Mouse (Mus musculus): Measurements from ENCODE around the gene Pigg. TPM values are rescaled to one million over a fixed set of nuclear protein-coding genes. Genes with fewer than 3 reads are reported as not detected.
A peak's percentile ranks its signal among the peaks of the same experiment; 100 is the strongest.

Pigg gene
- total and polyA plus RNA-seq, 3 experiments: 6.7 to 11.2 TPM; not detected in 1

- Histone ChIP-seq H3K4me1 (ENCODE audit: control insufficient read depth in 1 of 2, insufficient read depth in 2 of 2, low read length in 2 of 2) (peaks cover 7 to 15% of the 10 kb centered on the region in 2 experiments), H3K79me2 (ENCODE audit: control insufficient read depth, insufficient read depth, low read length, poor library complexity) (peaks cover 29% of the 10 kb centered on the region), H3K9me3 (replicated peaks; ENCODE audit: insufficient read depth, low read length) (no peaks in the 10 kb centered on the region), H3K27me3 (ENCODE audit: control insufficient read depth in 1 of 2, insufficient read depth in 2 of 2, low read length in 2 of 2) (no peaks in the 10 kb centered on the region), H3K27ac (ENCODE audit: control insufficient read depth, low read depth, low read length) (no peak overlapping the region), H3K36me3 (ENCODE audit: control insufficient read depth in 1 of 2, insufficient read depth in 2 of 2, low read length in 2 of 2) (peaks cover 0 to 18% of the 10 kb centered on the region in 2 experiments; a peak in 2 of 4 replicates), H3K9ac (ENCODE audit: control insufficient read depth, low read depth, low read length, poor library complexity, severe bottlenecking) (no peak overlapping the region), H3K4me3 (ENCODE audit: control insufficient read depth in 1 of 2, insufficient read depth in 1 of 2, low read depth in 2 of 2, low read length in 2 of 2) (no peak overlapping the region)
- no peak for TF ChIP-seq SIN3A (IDR thresholded peaks at IDR 0.05; ENCODE audit: low read length)
- no peak for TF ChIP-seq ZMIZ1 (IDR thresholded peaks at IDR 0.05; ENCODE audit: low read depth, low read length)
- TF ChIP-seq MAFK (IDR thresholded peaks at IDR 0.05; ENCODE audit: borderline replicate concordance, low read depth, low read length): no peak
- no peak for TF ChIP-seq ELF1 (IDR thresholded peaks at IDR 0.05; ENCODE audit: low read depth, low read length)
- TF ChIP-seq MEF2A (IDR thresholded peaks at IDR 0.05; ENCODE audit: extremely low read depth, insufficient replicate concordance, low read depth, low read length, poor library complexity, severe bottlenecking): no peak
- peak; percentile 54 for TF ChIP-seq TAL1 (IDR thresholded peaks at IDR 0.05; ENCODE audit: low read length)
- TF ChIP-seq NRF1 (IDR thresholded peaks at IDR 0.05; ENCODE audit: insufficient read depth, low read depth, low read length, poor library complexity, severe bottlenecking): no peak
- DNase-seq (ENCODE audit: low read depth, low spot score): no peak
Measured at GRCm38 (mm10) chr5:108266990-108267389, 45.4 kb upstream of the Pigg start.

GRCm38 (mm10) chr5:108268127-108269062 is 44.0 kb upstream of the Pigg start, which contains the start of gene Dr1:
Gene Dr1, plus strand, starts transcription at chr5:108268897.
- H3K79me2 ChIP-seq (ENCODE audit: control insufficient read depth, insufficient read depth, low read length, poor library complexity): peaks cover 41% of the 10 kb centered on the region
- TF ChIP-seq POLR2A (IDR thresholded peaks at IDR 0.05; ENCODE audit: control insufficient read depth in 1 of 2, insufficient read depth in 1 of 2, low read depth in 1 of 2, low read length in 2 of 2, poor library complexity in 1 of 2) (peak; percentile 79 to 93; a peak in 3 of 4 replicates), TBP (IDR thresholded peaks at IDR 0.05; ENCODE audit: low read depth, low read length) (peak; percentile 67), MXI1 (IDR thresholded peaks at IDR 0.05; ENCODE audit: low read depth, low read length) (peak; percentile 97), BHLHE40 (IDR thresholded peaks at IDR 0.05; ENCODE audit: borderline replicate concordance, low read depth, low read length) (0 out of 2 replicates have a peak, but pooled peaks have one; percentile 32), RCOR1 (IDR thresholded peaks at IDR 0.05; ENCODE audit: low read depth, low read length) (peak; percentile 35; the same call in 1 of the 2 replicates), NELFE (IDR thresholded peaks at IDR 0.05; ENCODE audit: low read depth, low read length) (peak; percentile 95), ELF1 (IDR thresholded peaks at IDR 0.05; ENCODE audit: low read depth, low read length) (peak; percentile 82), GABPA (IDR thresholded peaks at IDR 0.05; ENCODE audit: low read depth, low read length) (no peak), KAT2A (conservative IDR thresholded peaks at IDR 0.05; ENCODE audit: low read depth, low read length) (peak; percentile 15), POLR2AphosphoS5 (IDR thresholded peaks at IDR 0.05; ENCODE audit: borderline replicate concordance, low read depth, low read length) (no peak), SMC3 (IDR thresholded peaks at IDR 0.05; ENCODE audit: low read depth, low read length) (no peak), MAFK (IDR thresholded peaks at IDR 0.05; ENCODE audit: borderline replicate concordance, low read depth, low read length) (no peak), E2F4 (IDR thresholded peaks at IDR 0.05; ENCODE audit: borderline replicate concordance, low read depth, low read length) (no peak), POLR2AphosphoS2 (IDR thresholded peaks at IDR 0.05; ENCODE audit: low read length) (peak; percentile 79; the same call in 1 of the 2 replicates), CHD2 (IDR thresholded peaks at IDR 0.05; ENCODE audit: low read length) (no peak; the same call in 1 of the 2 replicates), ZNF384 (IDR thresholded peaks at IDR 0.05; ENCODE audit: low read depth, low read length) (peak; percentile 86), CHD1 (IDR thresholded peaks at IDR 0.05; ENCODE audit: low read depth, low read length) (no peak; the same call in 1 of the 2 replicates), USF1 (IDR thresholded peaks at IDR 0.05; ENCODE audit: low read depth, low read length) (peak; percentile 70), MYC (IDR thresholded peaks at IDR 0.05; ENCODE audit: low read depth, low read length) (peak; percentile 95), UBTF (IDR thresholded peaks at IDR 0.05; ENCODE audit: borderline replicate concordance, insufficient read depth, low read depth, low read length) (no peak; the same call in 1 of the 2 replicates), ZMIZ1 (IDR thresholded peaks at IDR 0.05; ENCODE audit: low read depth, low read length) (peak; percentile 84; the same call in 1 of the 2 replicates), MAX (IDR thresholded peaks at IDR 0.05; ENCODE audit: low read length) (peak; percentile 93), RAD21 (IDR thresholded peaks at IDR 0.05; ENCODE audit: low read depth, low read length) (no peak), TCF12 (IDR thresholded peaks at IDR 0.05; ENCODE audit: low read depth, low read length) (peak; percentile 49)

More at GRCm38 (mm10) chr5:108268127-108269062, 44.0 kb upstream of the Pigg start, which contains the start of gene Dr1:
- Histone ChIP-seq H3K27me3 (ENCODE audit: control insufficient read depth in 1 of 2, insufficient read depth in 2 of 2, low read length in 2 of 2) (no peaks in the 10 kb centered on the region), H3K36me3 (ENCODE audit: control insufficient read depth in 1 of 2, insufficient read depth in 2 of 2, low read length in 2 of 2) (peaks cover 0 to 24% of the 10 kb centered on the region in 2 experiments; a peak in 2 of 4 replicates), H3K4me3 (ENCODE audit: control insufficient read depth in 1 of 2, insufficient read depth in 1 of 2, low read depth in 2 of 2, low read length in 2 of 2) (peak within 1 kb of the TSS; percentile 98 to 100), H3K4me1 (ENCODE audit: control insufficient read depth in 1 of 2, insufficient read depth in 2 of 2, low read length in 2 of 2) (peaks cover 6 to 10% of the 10 kb centered on the region in 2 experiments), H3K27ac (ENCODE audit: control insufficient read depth, low read depth, low read length) (peak within 1 kb of the TSS; percentile 87), H3K9ac (ENCODE audit: control insufficient read depth, low read depth, low read length, poor library complexity, severe bottlenecking) (peak within 1 kb of the TSS; percentile 99), H3K9me3 (replicated peaks; ENCODE audit: insufficient read depth, low read length) (no peaks in the 10 kb centered on the region)
- peak; percentile 95 for DNase-seq (ENCODE audit: low read depth, low spot score)

All from MEL (cell line).